Mouse (Mus musculus) mouse trophoblast stem cell (cell line): ENCODE data around the gene Fsip1.

ENCODE experiments used
- in situ Hi-C, 2 experiments: fragments of 300-500 bp; cut with MseI, MboI; formaldehyde crosslinking; loops; 2 replicates in 1 of 2; 3 replicates in 1 of 2; pipeline ENCODE4 v1.15.1; 2025

Gene Fsip1

GRCm38 (mm10) chr2:118127516-118128288, 129.1 kb downstream of the Fsip1 start:
- in situ Hi-C loops = loop anchor here in 1 of 2 experiments (10.0 kb wide), 1 partner anchor 107 kb away; no protein-coding TSS in a partner anchor

- in situ Hi-C loops = loop anchor here in 1 of 2 experiments (10.0 kb wide), 1 partner anchor 109 kb away; no protein-coding TSS in a partner anchor
These were observed 130.8 kb downstream of the Fsip1 start for GRCm38 (mm10) chr2:118125943-118126470.

GRCm38 (mm10) chr2:118125211-118125939, 131.4 kb downstream of the Fsip1 start:
- in situ Hi-C loops = loop anchor here in 1 of 2 experiments (10.0 kb wide), 1 partner anchor 109 kb away; no protein-coding TSS in a partner anchor

- in situ Hi-C loops = loop anchor here (10.0 to 25.0 kb wide), 2 partner anchors 110 to 587 kb away; no protein-coding TSS in a partner anchor
These were observed 132.3 kb downstream of the Fsip1 start for GRCm38 (mm10) chr2:118124437-118124836.

GRCm38 (mm10) chr2:118123743-118124142, 133.0 kb downstream of the Fsip1 start:
- in situ Hi-C loops = loop anchor here (10.0 to 25.0 kb wide), 2 partner anchors 111 to 586 kb away; no protein-coding TSS in a partner anchor

GRCm38 (mm10) chr2:118122291-118122690, 134.5 kb downstream of the Fsip1 start:
- in situ Hi-C loops = loop anchor here (10.0 to 25.0 kb wide), 2 partner anchors 113 to 585 kb away; no protein-coding TSS in a partner anchor

- in situ Hi-C loops = loop anchor here (10.0 to 25.0 kb wide), 2 partner anchors 114 to 583 kb away; no protein-coding TSS in a partner anchor
These were observed 136.0 kb downstream of the Fsip1 start for GRCm38 (mm10) chr2:118120751-118121150.

- in situ Hi-C loops = loop anchor here (10.0 to 25.0 kb wide), 2 partner anchors 115 to 583 kb away; no protein-coding TSS in a partner anchor
These were observed 136.7 kb downstream of the Fsip1 start for GRCm38 (mm10) chr2:118120095-118120494.

- in situ Hi-C loops = loop anchor here (10.0 to 25.0 kb wide), 2 partner anchors 115 to 582 kb away; no protein-coding TSS in a partner anchor
These were observed 137.1 kb downstream of the Fsip1 start for GRCm38 (mm10) chr2:118119684-118120083.

GRCm38 (mm10) chr2:118118515-118118914, 138.3 kb downstream of the Fsip1 start:
- in situ Hi-C loops = loop anchor here in 1 of 2 experiments (25.0 kb wide), 1 partner anchor 581 kb away; no protein-coding TSS in a partner anchor

GRCm38 (mm10) chr2:118118045-118118444, 138.7 kb downstream of the Fsip1 start:
- in situ Hi-C loops = loop anchor here in 1 of 2 experiments (25.0 kb wide), 1 partner anchor 581 kb away; no protein-coding TSS in a partner anchor

- in situ Hi-C loops = loop anchor here in 1 of 2 experiments (25.0 kb wide), 1 partner anchor 580 kb away; no protein-coding TSS in a partner anchor
These were observed 139.4 kb downstream of the Fsip1 start for GRCm38 (mm10) chr2:118117401-118117800.

- in situ Hi-C loops = loop anchor here in 1 of 2 experiments (25.0 kb wide), 1 partner anchor 580 kb away; no protein-coding TSS in a partner anchor
These were observed 139.9 kb downstream of the Fsip1 start for GRCm38 (mm10) chr2:118116754-118117290.

- in situ Hi-C loops = loop anchor here in 1 of 2 experiments (25.0 kb wide), 1 partner anchor 579 kb away; no protein-coding TSS in a partner anchor
These were observed 140.6 kb downstream of the Fsip1 start for GRCm38 (mm10) chr2:118116180-118116579.

GRCm38 (mm10) chr2:118115647-118116046, 141.1 kb downstream of the Fsip1 start:
- in situ Hi-C loops = loop anchor here in 1 of 2 experiments (25.0 kb wide), 1 partner anchor 578 kb away; no protein-coding TSS in a partner anchor

GRCm38 (mm10) chr2:118114671-118115070, 142.1 kb downstream of the Fsip1 start:
- in situ Hi-C loops = loop anchor here in 1 of 2 experiments (25.0 kb wide), 1 partner anchor 577 kb away; no protein-coding TSS in a partner anchor

GRCm38 (mm10) chr2:118113808-118114524, 142.8 kb downstream of the Fsip1 start:
- in situ Hi-C loops = loop anchor here in 1 of 2 experiments (25.0 kb wide), 1 partner anchor 577 kb away; no protein-coding TSS in a partner anchor

GRCm38 (mm10) chr2:118112846-118113479, 143.8 kb downstream of the Fsip1 start:
- in situ Hi-C loops = loop anchor here in 1 of 2 experiments (25.0 kb wide), 1 partner anchor 576 kb away; no protein-coding TSS in a partner anchor

- in situ Hi-C loops = loop anchor here in 1 of 2 experiments (25.0 kb wide), 1 partner anchor 575 kb away; no protein-coding TSS in a partner anchor
These were observed 144.3 kb downstream of the Fsip1 start for GRCm38 (mm10) chr2:118112438-118112837.
